In genomic region chr12:73898281-73898680, GRCm38 (mm10) we compare ENCODE assay signal across 22 mouse cellular contexts. TPM values are rescaled to one million over a fixed set of nuclear protein-coding genes. Genes with fewer than 3 reads are reported as not detected.
DNase-seq lines count a peak whose midpoint lies in the region; ATAC-seq and TF ChIP-seq lines count a peak whose summit lies in the region.
"Had no signal": no experiment of that assay in that cellular context is flagged by ENCODE, and none has a peak within 500 bp of the region (broad histone marks: within the 10 kb centered on the region; RNA-seq: fewer than 3 reads in every experiment).

No protein-coding gene starts in this region.

- WGBS in intestine, embryonic 15.5 days, result 57% methylated on average over 2 of the region's 2 CpGs
- 54% methylated on average over 2 of the region's 2 CpGs for WGBS in intestine, embryonic 16.5 days
- 36% methylated on average over 2 of the region's 2 CpGs for WGBS in intestine, postnatal 0 days
- WGBS in embryonic facial prominence, embryonic 10.5 days, result 83% methylated on average over 2 of the region's 2 CpGs
- WGBS in hindbrain, embryonic 16.5 days, result 76% methylated on average over 2 of the region's 2 CpGs

- H3K27me3 ChIP-seq in intestine, embryonic 15.5 days (replicated peaks), result no peaks in the 10 kb centered on the region
- H3K27me3 ChIP-seq in intestine, embryonic 16.5 days (replicated peaks; ENCODE audit: control insufficient read depth, insufficient read depth, low read length), result no peaks in the 10 kb centered on the region
- no peaks in the 10 kb centered on the region for H3K27me3 ChIP-seq in intestine, postnatal 0 days (replicated peaks; ENCODE audit: control insufficient read depth, insufficient read depth, low read length)
- H3K27me3 ChIP-seq in embryonic facial prominence, embryonic 10.5 days (replicated peaks; ENCODE audit: low read depth, poor library complexity, severe bottlenecking), result no peaks in the 10 kb centered on the region
- no peaks in the 10 kb centered on the region for H3K27me3 ChIP-seq in hindbrain, embryonic 16.5 days (replicated peaks; ENCODE audit: control insufficient read depth, insufficient read depth, low read length)
- H3K27me3 ChIP-seq: CH12.LX, Patski had no signal

- H3K36me3 ChIP-seq in intestine, embryonic 15.5 days, result no peaks in the 10 kb centered on the region
- no peaks in the 10 kb centered on the region for H3K36me3 ChIP-seq in intestine, embryonic 16.5 days (ENCODE audit: control insufficient read depth, insufficient read depth, low read length)
- H3K36me3 ChIP-seq in intestine, postnatal 0 days (ENCODE audit: control insufficient read depth, insufficient read depth), result no peaks in the 10 kb centered on the region
- no peaks in the 10 kb centered on the region for H3K36me3 ChIP-seq in embryonic facial prominence, embryonic 10.5 days (replicated peaks)
- no peaks in the 10 kb centered on the region for H3K36me3 ChIP-seq in hindbrain, embryonic 16.5 days (ENCODE audit: control insufficient read depth, insufficient read depth, low read length)
- H3K36me3 ChIP-seq: G1E had no signal

- intact Hi-C loops in left cerebral cortex, postnatal 10 days (cut with DNase I), result no loop called here

- no peak for TF ChIP-seq CTCF in intestine, postnatal 0 days (IDR thresholded peaks at IDR 0.05; ENCODE audit: low read depth)

- H3K9me3 ChIP-seq in intestine, embryonic 15.5 days, result no peaks in the 10 kb centered on the region
- H3K9me3 ChIP-seq in intestine, embryonic 16.5 days (ENCODE audit: control insufficient read depth, low read length), result no peaks in the 10 kb centered on the region
- H3K9me3 ChIP-seq in intestine, postnatal 0 days (ENCODE audit: control insufficient read depth), result no peaks in the 10 kb centered on the region
- H3K9me3 ChIP-seq in embryonic facial prominence, embryonic 10.5 days, result no peaks in the 10 kb centered on the region
- H3K9me3 ChIP-seq in hindbrain, embryonic 16.5 days (ENCODE audit: control insufficient read depth, low read length), result no peaks in the 10 kb centered on the region
- H3K9me3 ChIP-seq: G1E had no signal

- H3K4me1 ChIP-seq in intestine, embryonic 15.5 days (replicated peaks), result no peaks in the 10 kb centered on the region
- no peaks in the 10 kb centered on the region for H3K4me1 ChIP-seq in intestine, embryonic 16.5 days (ENCODE audit: control insufficient read depth, insufficient read depth, low read length)
- H3K4me1 ChIP-seq in intestine, postnatal 0 days (replicated peaks; ENCODE audit: control insufficient read depth, insufficient read depth, low read length), result 0 out of 2 replicates have a peak, but pooled peaks cover 3% of the 10 kb centered on the region
- 0 out of 2 replicates have a peak, but pooled peaks cover 4% of the 10 kb centered on the region for H3K4me1 ChIP-seq in embryonic facial prominence, embryonic 10.5 days
- no peaks in the 10 kb centered on the region for H3K4me1 ChIP-seq in hindbrain, embryonic 16.5 days (ENCODE audit: control insufficient read depth, insufficient read depth, low read depth, low read length)

- no peak for DNase-seq in left cerebral cortex, postnatal 10 days (ENCODE audit: extremely low spot score in 1 of 2, low spot score in 2 of 2)
- DNase-seq in embryonic facial prominence, embryonic 10.5 days (ENCODE audit: low spot score), result no peak
- DNase-seq: adrenal gland, adult 2 months; adrenal gland, adult 8-10 months; adrenal gland, postnatal 10 days; adrenal gland, postnatal 14 days; adrenal gland, postnatal 25 days; adrenal gland, postnatal 36 days; B cell, adult 2 months; cerebellum, adult 11 months; cerebellum, adult 11-12 months; cerebellum, adult 18-20 months had no signal

- peak; percentile 91 for ATAC-seq in intestine, embryonic 15.5 days
- peak; percentile 87 for ATAC-seq in intestine, embryonic 16.5 days
- peak; percentile 75 for ATAC-seq in intestine, postnatal 0 days
- ATAC-seq in hindbrain, embryonic 16.5 days, result no peak

- H3K27ac ChIP-seq in intestine, embryonic 15.5 days, result no peak overlapping the region
- no peak overlapping the region for H3K27ac ChIP-seq in intestine, embryonic 16.5 days (ENCODE audit: low read length)
- H3K27ac ChIP-seq in intestine, postnatal 0 days (ENCODE audit: low read depth, low read length), result no peak overlapping the region
- H3K27ac ChIP-seq in embryonic facial prominence, embryonic 10.5 days (replicated peaks), result no peak overlapping the region
- no peak overlapping the region for H3K27ac ChIP-seq in hindbrain, embryonic 16.5 days (ENCODE audit: low read depth, low read length)

- no peak overlapping the region for H3K9ac ChIP-seq in intestine, embryonic 15.5 days
- no peak overlapping the region for H3K9ac ChIP-seq in intestine, embryonic 16.5 days (ENCODE audit: low read depth, low read length)
- no peak overlapping the region for H3K9ac ChIP-seq in intestine, postnatal 0 days (ENCODE audit: low read depth, low read length)
- no peak overlapping the region for H3K9ac ChIP-seq in hindbrain, embryonic 16.5 days (ENCODE audit: low read depth, low read length)

- H3K4me3 ChIP-seq in intestine, embryonic 15.5 days (replicated peaks), result no peak overlapping the region
- H3K4me3 ChIP-seq in intestine, embryonic 16.5 days (ENCODE audit: low read length), result no peak overlapping the region
- no peak overlapping the region for H3K4me3 ChIP-seq in intestine, postnatal 0 days (ENCODE audit: low read depth, low read length)
- no peak overlapping the region for H3K4me3 ChIP-seq in embryonic facial prominence, embryonic 10.5 days
- H3K4me3 ChIP-seq in hindbrain, embryonic 16.5 days (ENCODE audit: low read length), result no peak overlapping the region

- H3K4me2 ChIP-seq in intestine, embryonic 15.5 days (replicated peaks), result no peak overlapping the region
- no peak overlapping the region for H3K4me2 ChIP-seq in intestine, embryonic 16.5 days (ENCODE audit: low read depth, low read length)
- no peak overlapping the region for H3K4me2 ChIP-seq in intestine, postnatal 0 days (replicated peaks; ENCODE audit: low read depth)
- H3K4me2 ChIP-seq in hindbrain, embryonic 16.5 days (ENCODE audit: low read length), result no peak overlapping the region

RNA-seq across cellular contexts. Expression of gene Hif1a, which starts 2.9 kb away (rescaled TPM):
- polyA plus RNA-seq in intestine, embryonic 15.5 days (2015; fragmentation: Nextera tagmentation; extraction: Ambion mirVana), result 56.2 and 68.8 TPM in 2 replicates
- polyA plus RNA-seq in intestine, embryonic 16.5 days (2015; fragmentation: Nextera tagmentation; extraction: Ambion mirVana), result 37.5 and 43.5 TPM in 2 replicates
- 25.3 and 27.0 TPM in 2 replicates for polyA plus RNA-seq in intestine, postnatal 0 days (2015; fragmentation: Nextera tagmentation; extraction: Ambion mirVana)
- 10 to 100 TPM; 75.2 to 84.5 TPM for total RNA-seq in left cerebral cortex, postnatal 10 days (2021)
- 90.5 and 91.7 TPM in 2 replicates for polyA plus RNA-seq in embryonic facial prominence, embryonic 10.5 days (2016; fragmentation: Nextera tagmentation; extraction: Ambion mirVana)
- polyA plus RNA-seq in hindbrain, embryonic 16.5 days (2015; fragmentation: Nextera tagmentation; extraction: Ambion mirVana), result 56.8 and 70.8 TPM in 2 replicates

RNA-seq across cellular contexts. Expression of gene Gm49321, which starts 39.2 kb away (rescaled TPM):
- polyA plus RNA-seq in intestine, embryonic 15.5 days (2015; fragmentation: Nextera tagmentation; extraction: Ambion mirVana), result 10.2 and 11.2 TPM in 2 replicates
- polyA plus RNA-seq in intestine, embryonic 16.5 days (2015; fragmentation: Nextera tagmentation; extraction: Ambion mirVana), result 8.1 and 11.4 TPM in 2 replicates
- polyA plus RNA-seq in intestine, postnatal 0 days (2015; fragmentation: Nextera tagmentation; extraction: Ambion mirVana), result 4.1 and 4.7 TPM in 2 replicates
- total RNA-seq in left cerebral cortex, postnatal 10 days (2021), result 10 to 100 TPM; 10.9 to 11.3 TPM
- polyA plus RNA-seq in embryonic facial prominence, embryonic 10.5 days (2016; fragmentation: Nextera tagmentation; extraction: Ambion mirVana), result 12.4 and 13.8 TPM in 2 replicates
- 18.0 and 22.1 TPM in 2 replicates for polyA plus RNA-seq in hindbrain, embryonic 16.5 days (2015; fragmentation: Nextera tagmentation; extraction: Ambion mirVana)
- total RNA-seq: CH12.LX, MEL had no signal
- polyA plus RNA-seq: adrenal gland, adult 2 months; brain, embryonic 14.5 days; C2C12; G1E had no signal
